Mouse (Mus musculus): Measurements from ENCODE around the gene Pga5.

DNA sequence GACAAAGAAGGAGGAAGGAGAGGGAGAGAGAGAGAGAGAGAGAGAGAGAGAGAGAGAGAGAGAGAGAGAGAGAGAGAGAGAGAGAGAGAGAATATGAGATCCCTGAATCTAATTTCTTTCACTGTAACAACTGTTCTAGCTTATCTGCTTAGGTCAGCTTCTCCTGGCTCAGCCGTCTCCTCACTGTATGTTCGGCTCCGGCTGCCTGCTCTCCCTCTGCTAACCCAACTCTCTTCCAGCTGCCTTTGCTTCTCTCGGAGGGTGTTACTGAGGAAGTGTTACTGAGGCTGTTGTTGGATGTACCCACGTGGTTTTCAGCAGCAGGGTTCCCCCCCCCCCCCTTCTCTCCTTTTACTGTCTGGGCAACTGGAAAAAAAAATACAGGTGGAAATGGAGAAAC lies 37.8 kb downstream of the Pga5 start:
- TF ChIP-seq CTCF (IDR thresholded peaks at IDR 0.05; ENCODE audit: extremely low read depth, insufficient read length, insufficient replicate concordance, low read depth, low read length) (no peak), POLR2A (IDR thresholded peaks at IDR 0.05; ENCODE audit: low read depth, low read length) (no peak)

All from small intestine, adult 2 months (tissue).